Comparison of ENCODE assay signal across 11 mouse cellular contexts in genomic region chr12:112823221-112823620, GRCm38 (mm10). TPM values are rescaled to one million over a fixed set of nuclear protein-coding genes. Genes with fewer than 3 reads are reported as not detected.
DNase-seq lines count a peak whose midpoint lies in the region; ATAC-seq and TF ChIP-seq lines count a peak whose summit lies in the region.
"Had no signal": no experiment of that assay in that cellular context is flagged by ENCODE, and none has a peak within 500 bp of the region (broad histone marks: within the 10 kb centered on the region; RNA-seq: fewer than 3 reads in every experiment).

No protein-coding gene starts in this region.

- no peaks in the 10 kb centered on the region for H3K9me3 ChIP-seq in forebrain, embryonic 16.5 days (ENCODE audit: control insufficient read depth, low read length)
- no peaks in the 10 kb centered on the region for H3K9me3 ChIP-seq in forebrain, embryonic 13.5 days (replicated peaks)
- H3K9me3 ChIP-seq: hindbrain, embryonic 15.5 days had no signal

- no peak for ATAC-seq in forebrain, embryonic 16.5 days
- ATAC-seq in forebrain, embryonic 13.5 days = no peak

- H3K9ac ChIP-seq in forebrain, embryonic 16.5 days (replicated peaks; ENCODE audit: low read depth, low read length) = no peak overlapping the region
- no peak overlapping the region for H3K9ac ChIP-seq in forebrain, embryonic 13.5 days
- H3K9ac ChIP-seq: hindbrain, embryonic 15.5 days; lung, embryonic 14.5 days had no signal

- H3K36me3 ChIP-seq in forebrain, embryonic 16.5 days (ENCODE audit: control insufficient read depth, insufficient read depth) = peaks cover 20% of the 10 kb centered on the region
- peaks cover 87% of the 10 kb centered on the region for H3K36me3 ChIP-seq in forebrain, embryonic 13.5 days (ENCODE audit: poor library complexity, severe bottlenecking)
- H3K36me3 ChIP-seq in spleen, adult 2 months (ENCODE audit: control insufficient read depth, insufficient read depth, low read length) = peaks cover 17% of the 10 kb centered on the region

- H3K4me2 ChIP-seq in forebrain, embryonic 16.5 days (ENCODE audit: low read length) = no peak overlapping the region
- H3K4me2 ChIP-seq in forebrain, embryonic 13.5 days = no peak overlapping the region
- H3K4me2 ChIP-seq: hindbrain, embryonic 15.5 days; lung, embryonic 14.5 days had no signal

- peak overlapping the region; percentile 9; the same call in 1 of the 2 replicates for H3K27ac ChIP-seq in forebrain, embryonic 16.5 days (ENCODE audit: low read length)
- H3K27ac ChIP-seq in forebrain, embryonic 13.5 days = no peak overlapping the region
- peak overlapping the region; percentile 76 for H3K27ac ChIP-seq in spleen, adult 2 months (ENCODE audit: insufficient read depth, low read length)
- H3K27ac ChIP-seq: hindbrain, embryonic 15.5 days had no signal

- peak; percentile 32 to 68 for DNase-seq in spleen, adult 2 months (ENCODE audit: low read depth in 1 of 2, low spot score in 2 of 2)
- DNase-seq in spleen, postnatal 14 days (ENCODE audit: low spot score in 2 of 2) = no peak
- DNase-seq in naive thymus-derived CD4-positive, alpha-beta T cell, adult 2 months (ENCODE audit: low read depth) = peak; percentile 69
- no peak for DNase-seq in c-Kit-positive CD71-positive TER-119-positive erythroid progenitor cells, embryonic 14.5 days (ENCODE audit: low spot score)
- DNase-seq in cerebellum, adult 11 months = no peak
- DNase-seq in layer of hippocampus, postnatal 25 days (ENCODE audit: extremely low spot score in 1 of 2, low spot score in 1 of 2) = no peak
- DNase-seq: adrenal gland, postnatal 14 days; lung, embryonic 14.5 days had no signal

- H3K4me3 ChIP-seq in forebrain, embryonic 16.5 days (replicated peaks; ENCODE audit: low read length) = no peak overlapping the region
- H3K4me3 ChIP-seq in forebrain, embryonic 13.5 days = no peak overlapping the region
- H3K4me3 ChIP-seq in spleen, adult 2 months (ENCODE audit: extremely low read depth, insufficient read depth, insufficient read length) = no peak overlapping the region
- H3K4me3 ChIP-seq: hindbrain, embryonic 15.5 days had no signal

- TF ChIP-seq POLR2A in spleen, adult 2 months (IDR thresholded peaks at IDR 0.05; ENCODE audit: low read depth, low read length) = no peak; the same call in 1 of the 2 replicates

- 81% methylated on average over 4 of the region's 4 CpGs for WGBS in forebrain, embryonic 16.5 days
- 88% methylated on average over 4 of the region's 4 CpGs for WGBS in forebrain, embryonic 13.5 days
- 8% methylated on average over 4 of the region's 4 CpGs for WGBS in spleen, adult 2 months

- no peaks in the 10 kb centered on the region for H3K27me3 ChIP-seq in forebrain, embryonic 16.5 days (replicated peaks; ENCODE audit: control insufficient read depth, insufficient read depth, low read length)
- H3K27me3 ChIP-seq in forebrain, embryonic 13.5 days = no peaks in the 10 kb centered on the region
- no peaks in the 10 kb centered on the region for H3K27me3 ChIP-seq in spleen, adult 2 months (ENCODE audit: control insufficient read depth, insufficient read depth, low read length)
- H3K27me3 ChIP-seq: hindbrain, embryonic 15.5 days had no signal

- no peak for TF ChIP-seq CTCF in spleen, adult 2 months (IDR thresholded peaks at IDR 0.05; ENCODE audit: extremely low read depth, insufficient read depth, insufficient read length, insufficient replicate concordance)

- peaks cover 40% of the 10 kb centered on the region for H3K4me1 ChIP-seq in forebrain, embryonic 16.5 days (replicated peaks; ENCODE audit: control insufficient read depth, insufficient read depth, low read length)
- H3K4me1 ChIP-seq in forebrain, embryonic 13.5 days = peaks cover 64% of the 10 kb centered on the region
- H3K4me1 ChIP-seq in spleen, adult 2 months (ENCODE audit: control insufficient read depth, insufficient read depth, insufficient read length) = peaks cover 29% of the 10 kb centered on the region

RNA-seq across cellular contexts. Expression of gene Cdca4, which starts 6.0 kb away (rescaled TPM):
- 71.0 and 80.9 TPM in 2 replicates for polyA plus RNA-seq in forebrain, embryonic 16.5 days (2015; fragmentation: Nextera tagmentation; extraction: Ambion mirVana)
- polyA plus RNA-seq in forebrain, embryonic 13.5 days (2015; fragmentation: Nextera tagmentation; extraction: Ambion mirVana) = 123 and 134 TPM in 2 replicates
- polyA plus RNA-seq in spleen, adult 2 months (2012; rRNA removed) = 30.4 and 34.0 TPM in 2 replicates
- 1 to 10 TPM; 8.0 to 9.7 TPM for total RNA-seq in layer of hippocampus, postnatal 25 days (2021)

RNA-seq across cellular contexts. Expression of gene Clba1, which starts 14.5 kb away (rescaled TPM):
- polyA plus RNA-seq in forebrain, embryonic 16.5 days (2015; fragmentation: Nextera tagmentation; extraction: Ambion mirVana) = 14.3 and 17.3 TPM in 2 replicates
- polyA plus RNA-seq in forebrain, embryonic 13.5 days (2015; fragmentation: Nextera tagmentation; extraction: Ambion mirVana) = 12.6 and 15.2 TPM in 2 replicates
- polyA plus RNA-seq in spleen, adult 2 months (2012; rRNA removed) = 0.83 and 1.1 TPM in 2 replicates
- total RNA-seq in layer of hippocampus, postnatal 25 days (2021) = 10 to 100 TPM; 13.5 to 14.7 TPM

RNA-seq across cellular contexts. Expression of gene Ahnak2, which starts 20.8 kb away (rescaled TPM):
- polyA plus RNA-seq in forebrain, embryonic 16.5 days (2015; fragmentation: Nextera tagmentation; extraction: Ambion mirVana) = 1.2 TPM in 2 replicates
- polyA plus RNA-seq in forebrain, embryonic 13.5 days (2015; fragmentation: Nextera tagmentation; extraction: Ambion mirVana) = 0.25 and 0.35 TPM in 2 replicates
- 0.46 and 0.83 TPM in 2 replicates for polyA plus RNA-seq in spleen, adult 2 months (2012; rRNA removed)
- 1 to 10 TPM; 3.2 to 3.5 TPM for total RNA-seq in layer of hippocampus, postnatal 25 days (2021)

RNA-seq across cellular contexts. Expression of gene Gpr132, which starts 44.8 kb away (rescaled TPM):
- not detected in 2 replicates for polyA plus RNA-seq in forebrain, embryonic 16.5 days (2015; fragmentation: Nextera tagmentation; extraction: Ambion mirVana)
- polyA plus RNA-seq in forebrain, embryonic 13.5 days (2015; fragmentation: Nextera tagmentation; extraction: Ambion mirVana) = not detected in 2 replicates
- polyA plus RNA-seq in spleen, adult 2 months (2012; rRNA removed) = 77.9 and 81.1 TPM in 2 replicates
- under 1 TPM in 1 of 2 experiments, not detected in 1; 0.10 TPM for total RNA-seq in layer of hippocampus, postnatal 25 days (2021)
- polyA plus RNA-seq: hindbrain, embryonic 15.5 days had no signal

Comparison
In these comparisons a context has a peak if more than half of its experiments do, and no peak if none do; other contexts are left out.
1. DNase-seq: peak in spleen, adult 2 months (2 of 2) and naive thymus-derived CD4-positive, alpha-beta T cell, adult 2 months (single experiment); none in spleen, postnatal 14 days (0 of 2), c-Kit-positive CD71-positive TER-119-positive erythroid progenitor cells, embryonic 14.5 days (single experiment), cerebellum, adult 11 months (single experiment) and layer of hippocampus, postnatal 25 days (0 of 2).